Mouse (Mus musculus) right cerebral cortex, postnatal 10 days (tissue): ENCODE measurements around the gene Rbm31y.
"Not testable (repeated sequence)": the region's sequence is repeated elsewhere in the genome, so short reads cannot be mapped to it uniquely, and the experiment has no call there.

Experiments
- DNase-seq, 2 experiments: peaks; one replicate each; pipeline ENCODE4 v3.0.0; 2021; ENCODE audit warnings: low spot score in 2 of 2

Rbm31y gene

DNA sequence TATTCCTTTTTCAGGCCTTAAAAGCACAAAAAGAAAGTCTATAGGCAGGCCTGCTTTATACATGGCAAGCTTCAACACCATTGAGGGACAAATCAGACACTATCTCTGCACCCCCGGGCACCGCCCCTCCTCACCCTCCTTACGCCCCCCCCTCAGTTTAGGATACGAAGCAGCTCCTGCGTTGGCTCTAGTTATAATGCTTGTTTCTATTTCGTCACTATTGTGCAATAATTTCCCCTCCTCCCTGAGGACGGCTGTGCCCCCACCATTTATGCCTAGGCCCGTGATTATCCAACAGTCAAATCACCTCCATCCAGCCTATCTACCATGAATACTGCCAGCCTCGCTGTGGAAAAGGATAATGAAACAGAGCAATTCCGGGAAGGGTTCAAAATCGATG lies at the start of gene Rbm31y:
Gene Rbm31y, plus strand, starts transcription at position 301 of the 400 bp plus-strand sequence.
- not testable (repeated sequence) for DNase-seq
